Mouse (Mus musculus) naive thymus-derived CD4-positive, alpha-beta T cell, adult 2 months (primary cell): ENCODE results near the gene Tmem135.
A peak's percentile ranks its signal among the peaks of the same experiment; 100 is the strongest.

Source experiments
- DNase-seq: peaks from one replicate; pipeline ENCODE4 v3.0.0-alpha.2; 2011; ENCODE audit warnings: low read depth

Tmem135 gene

GRCm38 (mm10) chr7:89382892-89383291, 21.1 kb downstream of the Tmem135 start:
- no peak for DNase-seq

GRCm38 (mm10) chr7:89380935-89381705, 22.9 kb downstream of the Tmem135 start:
- no peak for DNase-seq

GRCm38 (mm10) chr7:89371623-89372295, 32.3 kb downstream of the Tmem135 start:
- no peak for DNase-seq

GRCm38 (mm10) chr7:89370917-89371316, 33.1 kb downstream of the Tmem135 start:
- DNase-seq = peak; percentile 28

- DNase-seq = no peak
Measured at GRCm38 (mm10) chr7:89370086-89370485, 33.9 kb downstream of the Tmem135 start.

- no peak for DNase-seq
Measured at GRCm38 (mm10) chr7:89367643-89368042, 36.4 kb downstream of the Tmem135 start.

- no peak for DNase-seq
Measured at GRCm38 (mm10) chr7:89365135-89365880, 38.7 kb downstream of the Tmem135 start.

- DNase-seq = no peak
Measured at GRCm38 (mm10) chr7:89363975-89364374, 40.0 kb downstream of the Tmem135 start.

- DNase-seq = no peak
Measured at GRCm38 (mm10) chr7:89356307-89356706, 47.7 kb downstream of the Tmem135 start.

GRCm38 (mm10) chr7:89355519-89356255, 48.3 kb downstream of the Tmem135 start:
- DNase-seq = no peak

GRCm38 (mm10) chr7:89342021-89342420, 62.0 kb downstream of the Tmem135 start:
- no peak for DNase-seq

GRCm38 (mm10) chr7:89339808-89340207, 64.2 kb downstream of the Tmem135 start:
- no peak for DNase-seq

GRCm38 (mm10) chr7:89339142-89339435, 64.9 kb downstream of the Tmem135 start:
- DNase-seq = no peak

- peak; percentile 94 for DNase-seq
Measured at GRCm38 (mm10) chr7:89338350-89339141, 65.5 kb downstream of the Tmem135 start.

GRCm38 (mm10) chr7:89337711-89338349, 66.2 kb downstream of the Tmem135 start:
- DNase-seq = no peak

GRCm38 (mm10) chr7:89336434-89336833, 67.6 kb downstream of the Tmem135 start:
- DNase-seq = no peak

GRCm38 (mm10) chr7:89335316-89335715, 68.7 kb downstream of the Tmem135 start:
- DNase-seq = no peak

GRCm38 (mm10) chr7:89329896-89330295, 74.1 kb downstream of the Tmem135 start:
- no peak for DNase-seq

GRCm38 (mm10) chr7:89327731-89328130, 76.3 kb downstream of the Tmem135 start:
- DNase-seq = no peak

GRCm38 (mm10) chr7:89326761-89327160, 77.3 kb downstream of the Tmem135 start:
- no peak for DNase-seq

- DNase-seq = no peak
Measured at GRCm38 (mm10) chr7:89326202-89326601, 77.8 kb downstream of the Tmem135 start.
